Mouse (Mus musculus) liver, adult 2 months (tissue): ENCODE data around the gene Smg6.

ENCODE experiments used
- CTCF ChIP-seq: fragments of 200-500 bp; IDR thresholded peaks from 2 replicates; pipeline ENCODE4 v1.5.1; 2011; ENCODE audit warnings: low read depth, low read length, control low read depth
- POLR2A ChIP-seq: fragments of 200-500 bp; IDR thresholded peaks from 2 replicates; pipeline ENCODE4 v1.6.1; 2011; ENCODE audit warnings: low read length, control low read depth; ENCODE audit not compliant: insufficient read depth; ENCODE audit errors: extremely low read depth

- TF ChIP-seq POLR2A = no peak
- no peak for TF ChIP-seq CTCF
Observed at GRCm38 (mm10) chr11:75033581-75034067, 108.0 kb downstream of the Smg6 start.
